Mouse (Mus musculus) G1E (cell line): ENCODE results near the gene Fam20c. TPM values are rescaled to one million over a fixed set of nuclear protein-coding genes. Genes with fewer than 3 reads are reported as not detected.

Experiments used
- ATAC-seq: 2 replicates; pipeline ENCODE4 v1.8.0; 2016; ENCODE audit warnings: mild to moderate bottlenecking; ENCODE audit not compliant: insufficient number of reproducible peaks, poor library complexity, low FRiP score, severe bottlenecking; ENCODE audit errors: extremely low read depth
- DNase-seq: peaks from one replicate; pipeline ENCODE4 v3.0.0; 2012; ENCODE audit warnings: low spot score
- H3K27me3 ChIP-seq: 2 replicates; pipeline ENCODE4 v1.6.1; 2012; ENCODE audit warnings: mild to moderate bottlenecking, low read length, inconsistent platforms; ENCODE audit not compliant: insufficient read depth
- H3K36me3 ChIP-seq: replicated peaks from 2 replicates; pipeline ENCODE3; 2012; ENCODE audit warnings: mild to moderate bottlenecking, inconsistent platforms
- H3K4me1 ChIP-seq: 2 replicates; pipeline ENCODE4 v1.6.1; 2012; ENCODE audit warnings: low read depth, low read length, inconsistent platforms, mixed read lengths; ENCODE audit not compliant: insufficient read depth
- H3K4me3 ChIP-seq: 2 replicates; pipeline ENCODE4 v1.5.1; 2012; ENCODE audit warnings: low read depth, mild to moderate bottlenecking, inconsistent platforms, low read length, moderate library complexity, mixed read lengths
- H3K9me3 ChIP-seq: replicated peaks from 2 replicates; pipeline ENCODE4 v1.6.1; 2012; ENCODE audit warnings: inconsistent platforms
- CTCF ChIP-seq: IDR thresholded peaks from 2 replicates; pipeline ENCODE4 v1.5.1; 2012; ENCODE audit warnings: low read depth, low read length, inconsistent platforms, mixed read lengths
- GATA1 ChIP-seq: IDR thresholded peaks from 2 replicates; pipeline ENCODE4 v1.6.1; 2012; ENCODE audit warnings: borderline replicate concordance, low read length, inconsistent platforms, mixed read lengths
- GATA2 ChIP-seq: IDR thresholded peaks from 2 replicates; pipeline ENCODE4 v1.6.1; 2012; ENCODE audit warnings: low read depth, low read length, inconsistent platforms, borderline replicate concordance
- POLR2AphosphoS5 ChIP-seq: IDR thresholded peaks from 2 replicates; pipeline ENCODE4 v1.6.1; 2012; ENCODE audit warnings: low read depth, low read length, inconsistent platforms; ENCODE audit not compliant: insufficient replicate concordance
- TAL1 ChIP-seq: conservative IDR thresholded peaks from 2 replicates; pipeline ENCODE4 v1.6.1; 2012; ENCODE audit warnings: low read depth, low read length, inconsistent platforms, mixed read lengths
- polyA plus RNA-seq: library from polyadenylated mRNA; stranded (reverse); fragments of >175 nt; gene quantifications from 2 replicates; pipeline ENCODE4 v1.2.3, GENCODE M21; 2012
- total RNA-seq, 2 experiments: library from RNA; stranded (forward) in 1 of 2; stranded (reverse) in 1 of 2; fragments of 200-1000 nt in 1 of 2; fragments of >200 nt in 1 of 2; fragmentation: Nextera tagmentation in 1 of 2; gene quantifications; 2 replicates each; pipeline ENCODE4 v1.2.3; 2014 to 2017

The Fam20c gene
- total and polyA plus RNA-seq, 3 experiments, result 0.11 TPM; not detected in 2

DNA sequence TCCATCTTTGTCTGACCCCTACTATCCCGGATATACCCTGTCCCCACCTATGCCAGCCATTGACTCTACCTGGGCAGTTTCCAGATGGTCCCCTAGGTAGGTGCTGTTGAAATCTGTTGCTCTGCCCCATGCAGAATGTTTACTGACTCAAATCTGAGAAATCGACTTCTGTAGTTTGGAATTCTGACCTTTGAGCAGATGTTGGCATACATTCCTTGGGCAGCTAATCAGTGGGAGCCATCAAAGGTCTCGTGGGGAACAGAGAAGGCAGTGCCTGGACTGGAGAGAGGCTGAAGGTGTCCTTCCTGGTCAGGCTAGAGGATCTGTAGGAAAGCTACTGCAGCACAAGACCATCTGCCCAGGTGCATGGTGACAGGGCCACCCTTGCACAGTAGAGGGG lies 70.8 kb downstream of the Fam20c start:
- H3K4me1 ChIP-seq, result no peaks in the 10 kb centered on the region
- H3K36me3 ChIP-seq, result no peaks in the 10 kb centered on the region
- TF ChIP-seq TAL1 (no peak), GATA1 (no peak), POLR2AphosphoS5 (no peak), GATA2 (no peak), CTCF (no peak)
- peaks cover 8% of the 10 kb centered on the region; the same call in 1 of the 2 replicates for H3K9me3 ChIP-seq
- no peak overlapping the region for H3K4me3 ChIP-seq
- DNase-seq (no peak), ATAC-seq (no peak)
- no peaks in the 10 kb centered on the region for H3K27me3 ChIP-seq

DNA sequence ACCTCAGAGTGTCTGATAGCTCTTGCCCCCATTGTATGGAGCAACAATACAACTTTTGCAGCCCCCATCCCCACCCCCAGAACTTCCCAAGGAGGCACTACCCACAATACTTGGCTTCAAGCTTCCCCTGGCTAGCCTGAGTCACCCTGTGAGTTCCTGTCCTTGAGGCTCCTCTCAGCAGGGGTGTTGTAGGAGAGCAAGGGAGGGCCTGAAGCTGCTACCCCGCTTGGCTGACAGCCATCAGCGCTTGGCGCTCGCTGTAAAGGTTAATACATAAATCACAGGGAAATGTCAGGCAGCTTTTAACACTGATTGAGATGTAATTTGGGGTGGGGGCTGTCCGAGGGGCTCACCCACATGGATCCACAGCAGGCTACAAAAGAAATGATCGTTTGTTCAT lies 79.1 kb downstream of the Fam20c start:
- Histone ChIP-seq H3K4me1 (no peaks in the 10 kb centered on the region), H3K36me3 (no peaks in the 10 kb centered on the region), H3K27me3 (no peaks in the 10 kb centered on the region), H3K4me3 (no peak overlapping the region), H3K9me3 (no peaks in the 10 kb centered on the region)
- ATAC-seq (no peak), DNase-seq (no peak)
- TF ChIP-seq POLR2AphosphoS5 (no peak), TAL1 (no peak), GATA2 (no peak), GATA1 (no peak), CTCF (no peak)

DNA sequence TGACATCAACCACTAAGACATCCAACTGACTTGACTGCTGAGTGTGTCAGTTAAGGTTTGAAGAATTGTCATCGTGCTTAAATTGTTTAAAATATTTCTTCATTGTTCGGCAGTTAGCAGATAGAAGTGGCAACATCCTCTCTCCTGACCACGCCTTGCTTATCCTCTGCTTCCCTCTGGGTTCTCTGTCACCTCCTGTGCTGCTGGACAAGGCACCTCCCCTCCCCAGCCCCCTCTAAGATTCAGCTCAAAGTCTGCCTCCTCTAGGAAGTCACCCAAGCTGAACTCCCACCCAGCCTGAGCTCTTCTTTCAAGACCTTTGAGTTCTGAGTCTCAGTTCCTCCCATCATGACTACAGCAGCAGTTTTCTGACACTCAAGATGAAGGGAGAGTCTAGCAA lies 80.6 kb downstream of the Fam20c start:
- H3K4me1 ChIP-seq, result no peaks in the 10 kb centered on the region
- no peak for TF ChIP-seq TAL1
- no peak for TF ChIP-seq POLR2AphosphoS5
- no peak for TF ChIP-seq GATA2
- TF ChIP-seq GATA1, result no peak
- TF ChIP-seq CTCF, result no peak
- H3K9me3 ChIP-seq, result no peaks in the 10 kb centered on the region
- DNase-seq (no peak), ATAC-seq (no peak)
- no peaks in the 10 kb centered on the region for H3K36me3 ChIP-seq
- no peaks in the 10 kb centered on the region for H3K27me3 ChIP-seq
- H3K4me3 ChIP-seq, result no peak overlapping the region

DNA sequence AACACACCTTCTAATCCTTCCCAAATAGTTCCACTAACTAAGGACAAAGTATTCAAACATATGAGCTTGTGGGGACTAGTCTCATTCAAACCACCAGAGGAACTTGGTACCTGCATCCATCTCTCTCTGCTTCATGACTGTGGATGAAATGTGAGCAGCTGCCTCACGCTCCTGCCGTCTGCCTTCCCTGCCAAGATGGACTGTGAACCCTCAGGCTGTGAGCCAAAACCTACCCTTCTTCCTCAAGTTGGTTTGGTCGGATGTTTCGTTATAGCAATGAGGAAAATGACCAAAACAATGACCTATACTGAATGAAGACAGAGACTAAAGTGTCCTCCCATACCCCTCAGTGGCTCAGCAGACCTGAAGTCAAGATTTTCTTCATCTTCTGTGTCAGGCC lies 86.7 kb downstream of the Fam20c start:
- peaks cover 4% of the 10 kb centered on the region; the same call in 1 of the 2 replicates for H3K9me3 ChIP-seq
- no peak overlapping the region for H3K4me3 ChIP-seq
- ATAC-seq, result no peak
- no peak for TF ChIP-seq POLR2AphosphoS5
- TF ChIP-seq TAL1, result no peak
- no peak for TF ChIP-seq GATA1
- TF ChIP-seq GATA2, result no peak
- TF ChIP-seq CTCF, result no peak
- no peak for DNase-seq
- peaks cover 3% of the 10 kb centered on the region; the same call in 1 of the 2 replicates for H3K27me3 ChIP-seq
- H3K4me1 ChIP-seq, result no peaks in the 10 kb centered on the region
- no peaks in the 10 kb centered on the region for H3K36me3 ChIP-seq

DNA sequence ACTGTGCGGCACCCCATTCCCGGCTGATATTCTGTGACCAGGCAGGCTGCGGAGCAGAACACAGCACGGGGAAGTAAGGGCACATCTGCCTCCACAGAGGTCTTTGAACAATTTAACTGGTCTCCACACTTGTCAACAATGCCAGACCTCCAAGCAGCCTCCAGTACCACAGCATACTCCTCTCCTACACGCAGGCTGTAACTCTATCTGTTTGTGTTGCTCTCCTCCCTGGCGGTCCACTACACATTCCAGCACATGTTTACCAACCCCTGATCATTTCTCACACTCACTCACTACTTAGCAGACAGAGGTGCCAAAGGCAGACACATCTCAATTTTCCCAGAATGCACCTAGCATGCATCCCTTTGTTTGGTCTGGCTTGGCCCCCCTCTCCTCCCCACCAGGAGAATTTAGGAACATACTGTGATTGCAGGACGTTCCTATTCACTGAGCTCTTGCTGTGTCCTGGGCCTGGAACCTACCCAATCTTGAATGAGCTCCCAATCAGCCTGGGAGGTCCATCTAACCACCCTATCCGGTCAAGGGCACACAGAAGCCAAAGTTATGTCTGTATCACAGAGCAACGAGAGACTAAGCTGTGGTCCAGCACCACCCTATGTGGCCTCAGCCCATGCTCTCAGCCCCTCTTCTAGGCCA lies 89.0 kb downstream of the Fam20c start:
- no peaks in the 10 kb centered on the region for H3K36me3 ChIP-seq
- peaks cover 4% of the 10 kb centered on the region; the same call in 1 of the 2 replicates for H3K27me3 ChIP-seq
- DNase-seq (no peak), ATAC-seq (no peak)
- TF ChIP-seq POLR2AphosphoS5, result no peak
- peaks cover 4% of the 10 kb centered on the region; the same call in 1 of the 2 replicates for H3K9me3 ChIP-seq
- no peak overlapping the region for H3K4me3 ChIP-seq
- 0 out of 2 replicates have a peak, but pooled peaks cover 2% of the 10 kb centered on the region for H3K4me1 ChIP-seq

DNA sequence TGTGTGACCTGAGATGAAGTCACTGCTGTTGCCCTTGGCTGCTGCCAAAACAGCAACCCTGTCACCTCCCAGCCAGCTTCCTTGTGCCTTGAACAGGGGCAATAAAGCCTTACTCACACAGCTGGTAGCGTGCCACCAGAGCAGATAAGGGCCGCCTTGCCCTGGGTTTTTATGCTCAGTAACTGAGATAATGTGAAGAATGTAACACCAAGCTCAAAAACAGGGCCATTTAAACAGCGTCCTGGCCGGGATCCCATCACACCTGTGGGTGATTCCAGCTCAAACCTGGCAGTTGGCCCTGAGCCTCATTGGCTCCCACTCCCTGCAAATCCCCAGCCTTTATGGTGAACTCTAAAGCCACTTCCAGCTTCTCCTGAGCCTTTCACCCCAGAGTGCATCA lies 92.2 kb downstream of the Fam20c start:
- Histone ChIP-seq H3K27me3 (peaks cover 7% of the 10 kb centered on the region; the same call in 1 of the 2 replicates), H3K4me1 (0 out of 2 replicates have a peak, but pooled peaks cover 2% of the 10 kb centered on the region), H3K36me3 (no peaks in the 10 kb centered on the region), H3K4me3 (no peak overlapping the region), H3K9me3 (no peaks in the 10 kb centered on the region)
- ATAC-seq, result no peak
- TF ChIP-seq POLR2AphosphoS5, result no peak
- TF ChIP-seq TAL1, result no peak
- TF ChIP-seq CTCF, result no peak
- no peak for TF ChIP-seq GATA2
- TF ChIP-seq GATA1, result no peak
- DNase-seq, result no peak
